Mouse (Mus musculus) lung, adult 2 months (tissue): Measurements from ENCODE around the gene Slc41a1.

Experiments
- CTCF ChIP-seq: fragments of 200-500 bp; IDR thresholded peaks from 2 replicates; pipeline ENCODE4 v1.5.1; 2011; ENCODE audit warnings: mild to moderate bottlenecking, low read length, control low read depth; ENCODE audit not compliant: insufficient read depth
- POLR2A ChIP-seq: fragments of 200-500 bp; IDR thresholded peaks from 2 replicates; pipeline ENCODE4 v1.6.1; 2011; ENCODE audit warnings: low read depth, mild to moderate bottlenecking, control low read depth, low read length, borderline replicate concordance; ENCODE audit errors: extremely low read depth

GRCm38 (mm10) chr1:131844883-131845282, 17.6 kb downstream of the Slc41a1 start:
- TF ChIP-seq CTCF: no peak
- no peak for TF ChIP-seq POLR2A
